Mouse (Mus musculus): ENCODE results near the gene Sdc3.

The Sdc3 gene

DNA sequence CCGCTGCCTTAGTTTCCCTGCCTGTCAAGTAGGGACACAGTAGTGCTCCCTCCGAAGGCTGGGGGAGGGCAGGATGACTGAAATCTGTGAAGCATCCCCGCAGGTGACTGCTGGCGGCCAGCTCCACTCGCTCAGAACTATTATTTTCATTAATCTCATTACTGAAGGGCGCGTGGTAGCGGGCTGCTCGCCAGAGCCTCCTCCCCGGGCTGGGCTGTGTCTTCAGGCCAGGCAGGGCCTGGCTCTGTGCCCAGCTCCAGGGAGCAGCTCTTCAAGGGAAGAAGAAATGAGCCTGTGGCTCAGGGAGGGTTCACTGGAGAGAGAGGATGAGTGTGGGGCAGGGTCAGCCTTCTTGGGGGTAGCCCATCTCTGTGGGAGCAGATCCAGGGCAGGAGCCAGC, 82.3 kb downstream of the Sdc3 start:
- DNase-seq (ENCODE audit: low read depth, low spot score): no peak

Data from retina, adult 2 months (tissue).